Mouse (Mus musculus) midbrain, embryonic 14.5 days (tissue): Measurements from ENCODE around the gene Hspb11. TPM values are rescaled to one million over a fixed set of nuclear protein-coding genes. Genes with fewer than 3 reads are reported as not detected.

Experiments
- ATAC-seq: fragments of 200-750 bp; cut with Nextera tagmentation; 2 replicates; pipeline ENCODE4 v1.8.0; 2017; ENCODE audit warnings: moderate number of reproducible peaks, moderate library complexity; ENCODE audit not compliant: low FRiP score, low TSS enrichment
- DNase-seq: peaks from one replicate; pipeline ENCODE4 v3.0.0-alpha.2; 2015
- H3K27ac ChIP-seq: fragments of 300-500 bp; sonication (generic); replicated peaks from 2 replicates; pipeline ENCODE4 v1.5.1; 2014; ENCODE audit warnings: mild to moderate bottlenecking, low read depth, low read length, moderate library complexity
- H3K27me3 ChIP-seq: fragments of 300-500 bp; sonication (generic); 2 replicates; pipeline ENCODE4 v1.6.1; 2014; ENCODE audit warnings: low read length, control low read depth, mixed read lengths; ENCODE audit not compliant: control insufficient read depth, insufficient read depth
- H3K36me3 ChIP-seq: fragments of 300-500 bp; sonication (generic); 2 replicates; pipeline ENCODE4 v1.6.1; 2014; ENCODE audit warnings: low read length, control low read depth; ENCODE audit not compliant: control insufficient read depth, insufficient read depth
- H3K4me1 ChIP-seq: fragments of 300-500 bp; sonication (generic); 2 replicates; pipeline ENCODE4 v1.6.1; 2014; ENCODE audit warnings: mild to moderate bottlenecking, antibody characterized with exemption, low read length, control low read depth; ENCODE audit not compliant: control insufficient read depth, insufficient read depth
- H3K4me2 ChIP-seq: fragments of 300-500 bp; sonication (generic); 2 replicates; pipeline ENCODE4 v1.6.1; 2014; ENCODE audit warnings: mild to moderate bottlenecking, low read length, moderate library complexity
- H3K4me3 ChIP-seq: fragments of 300-500 bp; sonication (generic); replicated peaks from 2 replicates; pipeline ENCODE4 v1.5.1; 2014; ENCODE audit warnings: low read depth, low read length
- H3K9ac ChIP-seq: fragments of 300-500 bp; sonication (generic); replicated peaks from 2 replicates; pipeline ENCODE4 v1.6.1; 2014; ENCODE audit warnings: mild to moderate bottlenecking, low read length, moderate library complexity
- H3K9me3 ChIP-seq: fragments of 300-500 bp; sonication (generic); 2 replicates; pipeline ENCODE4 v1.6.1; 2016; ENCODE audit warnings: low read length, control low read depth, mixed read lengths; ENCODE audit not compliant: control insufficient read depth
- WGBS: fragments of 180-500 bp; shearing (Covaris S2); extraction: QIAGEN DNeasy Blood & Tissue Kit; methylation state at CpG from one replicate; pipeline ENCODE4 v1.1.7; 2014; 5-methylcytosine and 5-hydroxymethylcytosine counted together
- polyA plus RNA-seq: library from polyadenylated mRNA; unstranded; fragments of >200 nt; fragmentation: Nextera tagmentation; extraction: Ambion mirVana; gene quantifications from 2 replicates; pipeline ENCODE4 v1.2.1, GENCODE M21; 2014

The Hspb11 gene
- polyA plus RNA-seq, 1 experiment from 2014 or later = 38.2 TPM

GRCm38 (mm10) chr4:107313690-107314478 lies 60.5 kb downstream of the Hspb11 start, which contains the start of gene Yipf1:
Gene Yipf1, plus strand, starts transcription at chr4:107314363.
- Histone ChIP-seq H3K36me3 (peaks cover 4% of the 10 kb centered on the region), H3K4me3 (peak within 1 kb of the TSS; percentile 56), H3K4me2 (peak within 1 kb of the TSS; percentile 82), H3K9ac (peak within 1 kb of the TSS; percentile 60), H3K9me3 (no peaks in the 10 kb centered on the region), H3K4me1 (peaks cover 12% of the 10 kb centered on the region; the same call in 1 of the 2 replicates), H3K27ac (peak within 1 kb of the TSS; percentile 41; the same call in 1 of the 2 replicates), H3K27me3 (no peaks in the 10 kb centered on the region)
- ATAC-seq (peak; percentile 90), DNase-seq (peak; percentile 94)
- under 1% methylated on average over 29 of the region's 29 CpGs for whole genome bisulfite sequencing

GRCm38 (mm10) chr4:107314479-107314805 lies 61.0 kb downstream of the Hspb11 start:
- 0 out of 2 replicates have a peak overlapping the region, but pooled peaks have one; percentile 6 for H3K27ac ChIP-seq
- ATAC-seq (no peak), DNase-seq (no peak)
- H3K4me1 ChIP-seq = peaks cover 12% of the 10 kb centered on the region; the same call in 1 of the 2 replicates
- peak overlapping the region; percentile 82 for H3K4me2 ChIP-seq
- H3K4me3 ChIP-seq = peak overlapping the region; percentile 56
- WGBS = 12% methylated on average over 7 of the region's 7 CpGs
- peak overlapping the region; percentile 60 for H3K9ac ChIP-seq
- peaks cover 9% of the 10 kb centered on the region for H3K36me3 ChIP-seq
- no peaks in the 10 kb centered on the region for H3K27me3 ChIP-seq
- H3K9me3 ChIP-seq = no peaks in the 10 kb centered on the region

- no peaks in the 10 kb centered on the region for H3K27me3 ChIP-seq
- H3K4me3 ChIP-seq = no peak overlapping the region
- no peak overlapping the region for H3K9ac ChIP-seq
- no peak overlapping the region for H3K4me2 ChIP-seq
- DNase-seq (no peak), ATAC-seq (no peak)
- peaks cover 9% of the 10 kb centered on the region; the same call in 1 of the 2 replicates for H3K4me1 ChIP-seq
- H3K27ac ChIP-seq = no peak overlapping the region
- H3K36me3 ChIP-seq = peaks cover 43% of the 10 kb centered on the region
- 79% methylated on average over 8 of the region's 8 CpGs for WGBS
- H3K9me3 ChIP-seq = no peaks in the 10 kb centered on the region
Observed at GRCm38 (mm10) chr4:107318646-107319045, 65.3 kb downstream of the Hspb11 start.

- 84% methylated on average over 2 of the region's 2 CpGs for WGBS
- Histone ChIP-seq H3K9ac (no peak overlapping the region), H3K27ac (no peak overlapping the region), H3K27me3 (no peaks in the 10 kb centered on the region), H3K9me3 (no peaks in the 10 kb centered on the region), H3K4me3 (no peak overlapping the region), H3K36me3 (peaks cover 56% of the 10 kb centered on the region), H3K4me1 (no peaks in the 10 kb centered on the region), H3K4me2 (no peak overlapping the region)
- ATAC-seq (no peak), DNase-seq (no peak)
Observed at GRCm38 (mm10) chr4:107321041-107321440, 67.6 kb downstream of the Hspb11 start.

GRCm38 (mm10) chr4:107323113-107323512 lies 69.7 kb downstream of the Hspb11 start:
- no peak overlapping the region for H3K4me3 ChIP-seq
- no peaks in the 10 kb centered on the region for H3K9me3 ChIP-seq
- H3K4me1 ChIP-seq = no peaks in the 10 kb centered on the region
- no peaks in the 10 kb centered on the region for H3K27me3 ChIP-seq
- DNase-seq (no peak), ATAC-seq (no peak)
- H3K27ac ChIP-seq = no peak overlapping the region
- H3K36me3 ChIP-seq = peaks cover 61% of the 10 kb centered on the region
- no peak overlapping the region for H3K4me2 ChIP-seq
- no peak overlapping the region for H3K9ac ChIP-seq
- 96% methylated on average over 2 of the region's 2 CpGs for WGBS

DNA sequence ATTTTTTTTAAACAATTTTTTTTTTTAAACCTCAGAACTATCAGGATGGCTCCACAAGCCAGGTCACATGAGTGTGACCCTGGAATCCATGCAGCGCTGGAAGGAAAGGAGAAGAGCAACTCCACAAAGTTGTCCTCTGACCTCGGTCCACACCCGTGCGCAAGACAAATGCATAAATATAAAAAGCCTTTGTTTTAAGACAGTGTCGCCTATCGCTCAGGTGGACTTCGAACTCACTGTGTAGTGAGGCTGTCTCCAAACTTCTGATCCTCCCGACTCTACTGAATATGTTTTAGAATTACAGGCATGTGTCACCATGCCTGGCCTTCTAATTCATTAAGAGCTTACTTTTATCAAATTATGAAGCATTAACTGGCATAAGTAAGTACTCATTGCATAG lies 75.1 kb downstream of the Hspb11 start:
- 96% methylated on average over 8 of the region's 8 CpGs for WGBS
- Histone ChIP-seq H3K9ac (no peak overlapping the region), H3K9me3 (no peaks in the 10 kb centered on the region), H3K36me3 (peaks cover 24% of the 10 kb centered on the region), H3K4me3 (no peak overlapping the region), H3K27me3 (no peaks in the 10 kb centered on the region), H3K4me1 (no peaks in the 10 kb centered on the region), H3K27ac (no peak overlapping the region), H3K4me2 (no peak overlapping the region)
- no peak for ATAC-seq
- DNase-seq = no peak

Other genes starting within 250 kb of the Hspb11 start
- 72.9 and 85.5 TPM in 2 replicates for gene Mrpl37, start 186.7 kb upstream of the Hspb11 start, polyA plus RNA-seq
- gene Cyb5rl, start 186.6 kb upstream of the Hspb11 start, polyA plus RNA-seq = 5.2 and 5.3 TPM in 2 replicates
- 0.08 TPM in 1 of 2 replicates, not detected in the other for gene Cdcp2, start 156.7 kb upstream of the Hspb11 start, polyA plus RNA-seq
- 334 and 361 TPM in 2 replicates for gene Tmem59, start 75.2 kb upstream of the Hspb11 start, polyA plus RNA-seq
- gene Tceanc2, start 74.5 kb upstream of the Hspb11 start, polyA plus RNA-seq = 15.0 and 18.7 TPM in 2 replicates
- gene Ldlrad1, start 44.4 kb upstream of the Hspb11 start, polyA plus RNA-seq = not detected in 2 replicates
- 47.5 and 50.7 TPM in 2 replicates for gene Lrrc42, start 61 bp upstream of the Hspb11 start, polyA plus RNA-seq
- gene Dio1, start 53.6 kb downstream of the Hspb11 start, polyA plus RNA-seq = not detected in 2 replicates
- gene Yipf1, start 60.8 kb downstream of the Hspb11 start, polyA plus RNA-seq = 55.2 and 61.9 TPM in 2 replicates
- 16.5 and 23.2 TPM in 2 replicates for gene Ndc1, start 114.2 kb downstream of the Hspb11 start, polyA plus RNA-seq
- 1.6 TPM in 2 replicates for gene Glis1, start 181.0 kb downstream of the Hspb11 start, polyA plus RNA-seq